Mouse (Mus musculus) induced T-regulatory cell, adult 2 months (primary cell): Measurements from ENCODE around the gene Pip5k1b.

Experiments used
- DNase-seq: peaks from one replicate; pipeline ENCODE4 v3.0.0-alpha.2; 2012; ENCODE audit warnings: low read depth

Gene Pip5k1b

DNA sequence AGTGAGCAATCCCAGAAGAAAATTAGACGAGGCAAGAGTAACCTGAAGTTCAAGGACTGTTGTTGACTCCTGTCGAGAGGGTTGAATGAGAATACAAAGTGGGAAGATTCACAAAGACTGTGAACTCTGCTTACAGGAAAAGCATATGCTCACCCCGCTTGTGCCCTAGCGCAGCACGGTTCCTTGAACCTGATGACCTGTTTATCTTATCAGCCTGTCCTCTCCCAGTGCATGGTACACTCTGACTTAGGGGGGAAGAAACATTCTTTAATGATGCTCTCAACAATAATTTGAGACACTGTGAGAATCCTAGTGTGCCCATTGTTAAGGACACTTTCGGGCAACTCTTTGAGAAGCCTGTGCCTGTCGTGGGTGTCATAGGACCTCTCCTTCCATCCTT, 38.6 kb downstream of the Pip5k1b start:
- DNase-seq, result no peak

DNA sequence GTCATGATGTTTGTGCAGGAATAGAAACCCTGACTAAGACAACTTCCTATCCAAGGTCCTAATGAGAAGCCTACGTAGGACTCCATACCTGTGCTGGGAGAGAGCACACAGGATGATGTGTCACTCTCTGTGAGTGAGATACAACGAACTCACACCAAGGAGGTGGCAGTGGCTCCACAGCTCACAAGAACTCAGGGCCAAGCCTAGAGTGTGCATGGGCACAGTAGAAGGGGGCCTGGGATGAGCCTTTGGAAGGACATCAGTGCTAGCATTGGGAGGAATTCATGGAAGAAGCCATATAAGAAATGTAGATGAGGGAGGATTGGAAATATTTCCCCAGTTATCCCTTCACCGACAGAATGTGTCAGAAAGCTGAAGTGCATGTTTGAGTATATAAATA, 39.7 kb downstream of the Pip5k1b start:
- no peak for DNase-seq

DNA sequence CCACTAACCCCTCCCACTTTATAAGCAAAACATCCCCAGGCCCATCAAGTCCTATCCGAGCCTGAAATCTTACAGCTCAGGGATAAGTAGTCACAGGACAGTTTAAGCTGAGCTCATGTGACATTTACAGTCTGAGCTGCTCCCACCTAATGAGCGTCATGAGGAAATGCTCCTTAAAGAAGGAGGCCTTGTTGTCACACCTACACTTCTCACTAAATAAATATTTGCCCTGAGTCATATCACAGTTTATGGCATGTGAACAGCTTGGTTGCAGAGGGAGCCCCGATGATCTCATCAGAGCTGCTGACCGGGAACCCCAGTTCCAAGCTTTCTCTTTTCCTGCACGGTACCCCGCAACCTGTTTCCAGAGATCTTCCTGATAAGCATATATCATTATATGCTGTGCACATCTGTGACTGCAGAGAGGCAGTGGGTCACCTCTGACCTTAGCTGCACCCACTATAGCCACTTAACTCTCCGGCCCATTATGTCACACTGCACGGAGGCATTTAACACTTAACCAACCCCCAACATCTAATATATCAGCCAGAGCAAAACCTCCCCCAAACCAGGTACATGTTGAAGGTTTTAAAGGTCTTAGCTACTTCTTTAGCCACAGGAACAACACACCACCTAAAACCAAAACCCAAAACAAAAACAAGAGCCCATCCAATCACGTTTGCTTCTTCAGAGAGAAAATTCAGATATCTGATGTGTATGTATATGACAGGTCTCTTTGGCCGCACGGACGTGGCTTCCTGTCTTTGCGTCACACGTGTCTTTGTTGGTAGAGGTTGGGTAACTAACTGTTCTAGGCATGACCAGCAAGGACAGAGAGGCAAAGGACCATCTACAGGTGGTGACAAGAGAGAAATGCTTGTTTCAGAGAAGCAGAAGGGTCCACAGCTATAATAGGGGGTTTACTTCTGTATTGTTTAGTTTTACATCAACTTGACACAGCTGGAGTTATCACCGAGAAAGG, 40.7 kb downstream of the Pip5k1b start:
- no peak for DNase-seq

DNA sequence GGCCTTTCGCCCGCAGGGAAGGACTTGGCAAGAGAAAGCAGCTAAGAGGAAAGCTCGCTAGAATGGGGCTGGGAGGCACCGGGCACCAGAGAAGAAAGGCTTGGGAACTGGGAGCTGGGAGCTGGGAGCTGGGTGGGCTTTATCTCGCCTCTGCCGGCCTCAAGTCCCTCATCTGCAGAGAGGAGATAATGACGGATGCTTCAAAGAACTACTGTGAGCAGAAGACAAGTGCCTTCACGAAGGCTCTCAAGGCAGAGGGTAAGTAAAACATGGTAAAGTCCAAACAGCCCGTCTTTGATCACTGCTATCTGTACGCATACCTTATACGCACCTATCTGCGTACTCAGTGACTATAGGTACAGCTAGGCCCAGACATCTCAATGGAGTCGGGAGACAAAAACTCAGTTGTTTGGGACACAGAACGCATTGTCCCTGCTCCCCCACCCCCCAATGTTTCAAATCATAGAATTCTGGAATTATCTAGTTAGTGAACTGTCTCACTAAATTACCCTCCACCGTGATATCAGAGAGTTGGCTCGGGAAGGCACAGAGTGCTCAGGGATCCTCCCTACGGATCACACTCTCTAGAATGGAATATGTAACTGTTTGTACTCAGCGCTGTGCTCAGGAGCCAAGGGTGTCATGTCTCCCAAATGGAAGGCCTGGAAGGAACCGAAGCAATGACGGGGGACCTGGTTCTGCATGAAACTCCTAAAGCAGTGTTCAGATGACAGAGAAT, 42.4 kb downstream of the Pip5k1b start:
- no peak for DNase-seq

DNA sequence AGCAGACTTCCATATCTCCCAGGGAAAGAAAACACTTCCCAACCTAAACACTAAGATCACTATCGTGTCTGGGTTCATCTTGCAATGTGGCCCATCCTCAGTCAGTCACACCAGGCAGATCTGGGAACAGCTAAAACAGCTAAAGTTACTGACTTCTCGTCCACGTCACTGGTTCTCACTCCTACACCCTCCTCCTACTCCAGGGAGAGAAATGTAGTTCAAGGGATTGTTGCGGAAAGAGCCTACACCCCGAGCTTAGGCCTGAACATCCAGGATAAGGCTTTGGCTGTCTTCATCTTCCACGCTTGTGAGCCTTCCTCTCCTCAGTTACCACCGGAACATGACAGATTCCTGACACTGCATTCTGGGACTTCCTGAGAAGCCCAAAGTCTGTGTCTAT, 43.7 kb downstream of the Pip5k1b start:
- no peak for DNase-seq

DNA sequence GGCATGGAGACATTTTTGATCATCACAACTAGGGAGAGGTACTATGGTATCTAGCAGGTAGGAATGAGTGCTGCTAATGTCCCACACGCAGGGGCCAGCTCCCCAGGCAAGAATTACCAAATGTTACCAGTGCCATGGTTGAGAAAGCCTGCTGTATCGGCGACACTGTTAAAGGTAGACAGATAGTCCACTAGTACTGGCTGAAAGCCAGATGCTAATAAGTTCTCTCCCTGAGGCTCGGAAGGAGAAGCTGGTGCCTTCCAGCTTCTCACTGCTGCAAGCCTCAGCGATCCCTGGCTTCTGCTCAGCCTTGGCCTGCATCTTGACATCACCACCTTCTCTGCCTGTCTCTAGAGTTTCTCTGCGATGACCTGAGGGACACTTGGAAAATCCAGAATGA, 46.3 kb downstream of the Pip5k1b start:
- no peak for DNase-seq

DNA sequence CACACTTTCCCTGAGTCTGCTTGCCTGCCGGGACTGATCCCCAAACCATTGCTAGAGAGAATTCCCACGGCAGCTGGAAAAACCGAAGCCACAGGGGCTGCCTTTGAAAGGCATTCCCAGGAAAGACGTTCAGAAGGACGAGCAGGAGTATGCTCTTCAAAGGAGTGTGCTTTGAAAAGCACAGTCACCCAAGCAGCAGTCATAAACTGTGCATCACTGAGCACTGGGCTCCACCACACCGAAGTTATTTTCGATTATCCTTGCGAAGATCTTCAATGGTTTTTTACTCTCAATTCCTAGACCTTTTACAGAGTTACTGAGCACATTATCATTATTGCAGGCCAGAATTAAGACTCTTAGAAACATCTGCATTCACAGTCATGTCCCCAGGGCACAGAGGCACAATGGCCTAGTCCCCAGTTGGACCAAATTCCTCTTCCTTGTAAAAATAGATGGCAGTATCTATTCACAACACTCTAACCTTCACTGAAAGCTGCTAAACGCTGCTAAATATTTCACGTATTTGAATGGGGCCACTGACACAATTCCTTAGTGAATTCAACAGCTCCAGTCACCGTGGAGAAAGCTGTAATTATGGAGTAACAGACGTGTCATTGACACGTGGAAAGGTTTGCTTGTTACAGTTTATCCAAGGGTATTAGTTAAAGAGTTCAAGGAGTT, 47.4 kb downstream of the Pip5k1b start:
- DNase-seq, result no peak

DNA sequence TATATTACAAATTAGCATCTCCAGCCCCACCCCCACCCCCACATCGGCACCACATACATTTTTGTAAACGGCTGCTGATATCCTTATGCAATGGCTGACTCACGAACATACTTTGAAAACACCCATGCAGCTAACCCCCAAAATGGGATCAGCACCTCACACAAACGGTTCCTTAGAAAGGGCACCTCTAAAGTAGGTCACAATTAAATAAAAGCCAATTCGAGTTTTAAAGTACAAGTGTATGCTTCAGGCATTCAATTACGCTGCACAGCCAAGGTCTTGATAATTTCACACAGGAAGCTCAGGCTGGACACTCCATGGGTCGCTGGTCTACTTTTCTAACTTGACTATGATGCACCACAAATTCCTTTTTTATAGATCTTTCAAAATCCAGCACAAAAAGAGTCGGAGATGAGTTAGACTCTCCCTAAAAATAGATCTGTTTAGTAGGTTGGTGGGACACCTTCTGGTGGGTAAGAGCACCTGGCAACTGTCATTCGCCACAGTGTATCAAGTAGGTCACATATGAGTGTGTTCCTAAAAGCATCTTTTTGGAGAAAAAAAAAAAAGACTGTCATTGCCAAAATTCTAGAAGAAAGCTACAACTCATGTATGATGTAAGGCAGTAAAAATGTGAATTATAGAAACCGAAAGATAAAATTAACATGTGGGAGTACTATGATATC, 52.8 kb downstream of the Pip5k1b start:
- DNase-seq, result no peak

DNA sequence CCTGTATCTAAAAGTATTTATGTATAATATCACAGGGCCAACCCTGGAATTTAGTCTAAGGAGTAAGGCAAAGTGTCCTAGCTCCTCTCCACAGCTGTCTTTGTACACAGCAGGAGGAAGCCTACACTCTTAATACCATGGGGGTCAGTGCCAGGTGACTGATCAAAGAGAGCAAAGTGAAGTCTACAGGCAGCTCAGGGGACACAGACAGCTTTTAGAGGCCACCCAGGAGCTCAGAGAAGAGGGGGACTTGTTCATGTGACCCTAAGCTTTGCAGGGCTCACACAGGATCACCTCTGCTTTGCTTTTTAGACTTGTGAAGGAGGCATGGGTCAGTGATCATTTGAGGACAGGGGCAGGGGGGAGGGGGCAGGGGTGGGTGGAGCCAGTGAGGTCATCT, 54.1 kb downstream of the Pip5k1b start:
- no peak for DNase-seq

DNA sequence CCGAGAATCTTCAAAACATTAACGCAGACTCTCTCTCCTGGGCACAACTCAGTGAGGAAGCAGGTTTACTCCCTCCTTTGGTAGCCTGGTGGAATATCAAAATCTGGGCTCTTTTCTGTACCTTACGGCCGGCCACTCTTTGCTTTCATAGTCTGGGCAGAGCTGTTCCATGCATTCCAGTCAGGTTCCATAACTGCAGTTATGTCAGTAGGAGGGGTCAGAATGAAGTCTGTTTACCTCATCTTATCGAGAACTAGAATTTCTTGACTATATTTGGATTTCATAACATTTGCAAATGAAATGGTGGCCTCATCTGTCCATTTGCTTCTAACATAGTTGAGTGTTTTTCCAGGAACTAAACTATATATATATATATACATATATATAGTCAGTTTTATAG, 55.2 kb downstream of the Pip5k1b start:
- DNase-seq, result no peak

DNA sequence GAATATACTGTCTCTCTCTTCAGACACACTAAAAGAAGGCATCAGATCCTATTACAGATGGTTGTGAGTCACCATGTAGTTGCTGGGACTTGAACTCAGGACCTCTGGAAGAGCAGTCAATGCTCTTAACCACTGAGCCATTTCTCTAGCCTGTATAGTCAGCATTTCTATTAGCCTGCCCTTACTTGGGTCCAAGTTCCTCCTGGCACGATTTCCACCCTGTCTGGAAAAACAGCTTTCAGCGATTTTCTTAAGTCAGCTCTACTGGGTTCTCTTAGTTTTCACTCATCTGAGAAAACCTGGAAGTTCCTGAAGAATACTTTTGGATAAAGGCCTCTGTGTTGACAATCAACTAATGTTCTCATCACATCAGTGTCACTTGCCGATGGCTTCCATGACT, 56.4 kb downstream of the Pip5k1b start:
- no peak for DNase-seq

DNA sequence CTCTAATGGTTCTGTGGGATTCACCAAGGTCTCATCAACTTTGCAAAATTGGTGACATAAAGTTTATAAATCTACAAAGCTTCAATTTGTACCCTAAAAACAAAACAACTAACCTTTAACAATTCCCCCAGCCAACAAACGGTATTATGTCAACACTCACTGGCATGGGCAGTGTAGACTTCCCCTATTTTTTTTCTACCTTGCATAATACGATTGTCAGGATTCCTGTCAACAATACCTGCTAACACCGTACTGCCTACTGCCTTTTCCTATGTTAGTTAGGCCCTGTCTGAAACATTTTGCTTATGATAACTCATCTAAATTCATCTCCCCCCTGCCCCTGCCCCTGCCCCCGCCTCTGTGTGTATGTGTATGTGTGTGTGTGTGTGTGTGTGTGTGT, 61.8 kb downstream of the Pip5k1b start:
- no peak for DNase-seq

DNA sequence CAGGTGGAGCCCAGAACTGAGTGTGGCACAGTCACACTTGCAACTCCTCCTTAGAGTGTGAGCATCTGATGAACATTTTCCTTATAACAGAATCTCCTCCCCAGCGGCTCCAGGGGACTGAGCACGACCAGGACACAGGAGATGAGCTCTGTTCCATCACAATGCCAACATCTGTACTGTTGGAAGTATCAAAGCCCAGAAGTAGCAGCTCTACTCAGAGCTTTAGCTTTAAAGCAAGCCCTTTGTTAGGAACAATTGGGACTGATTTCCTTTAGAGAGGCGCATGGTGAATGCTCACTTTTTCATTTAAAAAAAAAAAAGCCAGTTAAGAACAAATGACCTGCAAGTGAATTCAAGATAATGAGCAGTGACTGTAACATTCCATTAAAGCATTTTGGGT, 63.8 kb downstream of the Pip5k1b start:
- no peak for DNase-seq

DNA sequence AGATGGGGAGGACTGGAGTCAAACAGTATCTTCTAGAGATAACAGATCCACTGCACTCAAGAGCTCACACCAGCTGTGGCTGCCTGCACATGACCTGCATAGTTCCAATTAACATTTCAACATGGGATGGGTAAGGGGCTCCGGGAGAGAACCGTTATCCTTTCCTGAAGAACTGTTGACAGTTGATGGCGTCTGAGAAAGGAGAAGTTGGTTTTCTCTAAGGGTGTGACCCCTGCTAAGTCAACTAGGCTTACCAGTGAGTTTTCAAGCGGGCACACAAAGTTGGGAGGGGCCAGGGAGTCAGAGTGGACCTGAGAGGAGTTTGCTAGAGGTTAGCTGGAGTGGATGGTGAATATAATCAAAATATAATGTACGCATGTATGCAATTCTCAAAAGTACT, 65.4 kb downstream of the Pip5k1b start:
- DNase-seq, result no peak

DNA sequence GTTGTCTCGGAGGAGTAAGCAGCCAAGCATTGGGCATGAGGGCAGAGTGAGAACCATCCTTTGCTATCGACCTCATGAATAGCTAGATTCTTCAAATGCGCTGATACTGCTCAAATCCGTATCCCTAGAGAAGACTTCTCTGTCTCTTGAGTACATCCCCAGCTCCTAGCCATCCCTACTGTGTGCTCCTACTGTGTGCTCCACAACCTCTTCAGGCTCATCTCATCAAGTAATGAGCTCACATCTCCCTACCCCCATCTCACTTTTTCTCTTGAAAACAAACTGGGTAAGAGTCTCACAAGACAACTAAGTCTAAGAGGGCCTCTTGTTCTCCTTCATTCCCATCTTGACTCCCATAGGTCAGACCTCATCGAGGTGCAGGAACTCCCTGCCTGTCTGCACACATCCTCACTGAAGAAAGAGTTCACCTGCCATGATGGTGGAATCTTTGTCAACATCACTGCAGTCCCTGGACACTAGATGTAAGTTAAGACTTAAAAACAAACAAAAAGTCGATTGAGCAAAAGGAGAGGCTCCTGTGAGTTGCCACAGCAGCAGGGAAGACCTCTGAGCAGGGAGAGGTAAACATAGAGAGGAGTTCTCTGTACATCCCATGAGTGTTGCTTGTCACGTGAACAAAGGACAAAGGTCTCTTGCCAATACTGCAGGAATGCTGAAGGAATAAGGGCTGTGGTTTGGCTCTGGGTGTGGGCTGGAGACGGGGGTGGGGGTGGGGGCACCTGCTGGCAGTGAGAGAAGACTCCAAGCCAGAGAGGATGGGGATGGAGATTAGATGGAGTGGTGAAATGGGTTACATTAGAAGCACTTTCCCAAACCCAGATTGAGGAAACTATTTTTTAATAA, 69.0 kb downstream of the Pip5k1b start:
- no peak for DNase-seq

DNA sequence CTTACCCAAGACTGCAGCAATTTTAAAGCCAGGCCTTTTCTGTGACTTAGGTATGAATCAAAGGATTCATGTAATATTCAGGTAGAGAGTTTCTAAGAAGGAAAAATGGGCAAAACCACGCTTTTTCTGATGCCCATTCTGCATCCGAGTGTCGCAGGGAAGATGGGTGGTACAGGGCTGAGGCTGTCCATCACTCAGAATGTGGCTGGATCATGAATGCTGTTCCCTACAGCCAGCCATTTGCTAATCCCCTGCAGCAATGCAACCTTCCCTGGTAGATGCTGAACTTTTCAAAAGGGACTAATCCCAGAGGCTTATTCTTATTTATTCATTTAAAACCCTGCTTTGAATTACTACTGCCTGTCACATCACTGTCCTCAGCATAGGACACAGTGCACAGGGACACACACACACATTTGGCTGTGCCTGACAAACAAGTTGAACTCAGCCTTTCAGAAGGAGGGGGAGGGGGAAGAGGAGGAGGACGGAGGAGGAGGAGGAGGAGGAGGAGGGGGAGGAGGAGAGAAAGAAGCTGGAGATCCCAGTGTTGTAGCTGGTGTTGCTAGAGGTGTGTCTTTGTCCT, 71.0 kb downstream of the Pip5k1b start:
- no peak for DNase-seq

DNA sequence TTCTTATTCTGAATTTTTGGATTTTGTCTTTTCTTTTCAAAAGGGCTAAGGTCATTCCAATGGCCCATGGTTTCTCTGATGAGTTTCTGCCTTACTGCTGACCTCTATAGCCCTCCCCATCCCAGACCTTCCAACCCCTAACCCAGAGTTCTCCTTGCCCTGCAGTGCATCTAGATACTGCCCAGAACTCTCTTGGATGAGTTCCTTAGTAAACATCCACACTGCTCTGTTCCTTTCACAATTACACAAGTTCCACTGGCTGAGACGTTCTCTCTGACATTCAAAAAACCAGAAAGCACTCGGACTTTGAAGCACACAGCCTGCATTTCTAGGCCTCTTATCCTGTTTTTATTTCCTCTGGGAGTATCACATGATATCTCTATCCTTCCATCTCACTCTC, 74.8 kb downstream of the Pip5k1b start:
- no peak for DNase-seq

DNA sequence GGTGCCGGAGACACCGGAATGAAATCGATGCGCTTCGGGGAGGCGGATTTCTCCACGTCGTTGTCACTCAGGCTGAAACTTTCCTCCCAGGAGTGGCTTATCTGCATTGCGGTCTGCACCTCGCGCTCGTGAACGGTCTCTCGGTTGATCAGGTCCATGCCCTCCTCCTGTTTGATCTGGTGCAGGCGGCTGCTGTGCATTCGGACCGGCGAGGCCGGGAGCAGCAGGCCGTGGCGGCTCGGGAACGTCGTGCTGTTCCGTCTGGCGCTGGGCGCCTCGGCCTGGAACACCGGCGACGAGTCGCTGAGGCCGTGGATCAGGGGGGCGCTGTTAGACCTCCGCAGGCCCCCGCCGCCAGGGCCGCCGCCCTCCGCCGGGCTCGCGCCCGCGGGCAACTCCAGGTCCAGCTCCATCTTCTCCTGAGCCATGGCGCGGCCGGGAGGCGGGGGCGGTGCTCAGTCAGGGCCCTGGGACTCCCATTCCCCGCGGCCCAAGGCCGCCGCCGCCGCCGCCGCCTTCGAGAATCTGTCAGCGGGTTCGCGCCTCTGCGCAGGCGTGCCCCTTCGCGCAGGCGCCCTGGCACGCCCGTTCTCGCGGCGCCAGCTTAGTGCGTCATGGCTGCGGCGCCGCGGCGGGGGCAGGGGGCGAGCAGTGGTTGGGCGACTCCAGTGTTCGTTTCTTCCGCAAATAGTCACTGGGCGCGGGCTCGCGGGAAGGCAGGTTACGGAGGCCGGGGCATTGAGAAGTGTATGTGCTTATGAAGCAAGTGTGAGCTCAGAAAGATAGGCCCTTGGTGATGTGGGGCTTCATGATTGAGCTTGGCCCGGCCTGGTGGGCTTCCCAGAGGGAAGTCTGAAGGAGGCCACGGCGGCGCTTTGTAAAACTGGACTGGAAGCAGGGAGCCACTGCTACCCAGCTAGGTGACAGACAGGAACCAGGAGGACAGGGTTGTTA, 78.5 kb downstream of the Pip5k1b start, which contains the start of gene Fam122a:
Gene Fam122a, minus strand, starts transcription at position 428 of the 954 bp plus-strand sequence.
- peak; percentile 95 for DNase-seq

DNA sequence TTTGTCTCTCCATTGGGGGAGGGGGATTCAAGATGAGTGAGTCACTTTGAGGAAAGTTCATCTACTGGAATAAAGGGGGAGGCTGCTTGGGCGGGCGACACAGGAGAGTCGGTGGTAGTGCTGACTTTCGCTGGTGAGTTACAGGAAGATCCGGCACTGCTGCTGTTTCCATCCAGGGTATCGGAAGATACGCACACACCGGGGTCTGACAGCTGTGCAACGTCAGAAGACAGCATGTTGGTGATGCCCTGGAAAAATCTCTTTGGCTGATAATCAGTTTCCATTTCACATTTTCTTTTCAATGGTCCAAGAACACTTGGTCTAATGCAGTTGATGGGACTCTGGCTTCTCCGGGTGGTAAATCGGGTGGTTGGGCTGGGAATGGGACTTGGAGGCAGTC, 79.2 kb downstream of the Pip5k1b start:
- DNase-seq, result peak; percentile 80
